Mouse (Mus musculus): ENCODE data around the gene Gm8126.
"Not testable (repeated sequence)": the region's sequence is repeated elsewhere in the genome, so short reads cannot be mapped to it uniquely, and the experiment has no call there.

Gene Gm8126

DNA sequence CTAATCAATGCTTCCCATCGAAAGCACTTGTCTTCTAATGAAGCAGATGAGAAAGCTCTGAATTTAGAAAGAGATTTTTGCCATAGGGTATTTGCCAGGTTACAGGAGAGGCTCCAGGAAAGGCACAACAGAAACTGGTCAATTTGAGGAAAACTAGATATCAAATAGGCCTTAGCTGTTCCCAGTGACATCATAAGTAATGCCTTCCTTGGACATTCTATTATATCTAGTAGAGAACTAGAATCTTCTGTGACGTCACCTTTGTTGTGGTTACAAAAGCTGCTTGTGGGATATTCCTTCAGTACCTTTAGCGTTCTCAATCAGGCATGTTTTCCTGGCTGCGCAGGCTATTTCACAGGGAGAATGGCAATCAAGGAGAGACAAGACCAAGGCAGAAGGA is at the start of gene Gm8126:
TSS of gene Gm8126 (plus strand) at position 301 of the 400 bp plus-strand sequence.
- DNase-seq (ENCODE audit: low spot score) = not testable (repeated sequence)

DNA sequence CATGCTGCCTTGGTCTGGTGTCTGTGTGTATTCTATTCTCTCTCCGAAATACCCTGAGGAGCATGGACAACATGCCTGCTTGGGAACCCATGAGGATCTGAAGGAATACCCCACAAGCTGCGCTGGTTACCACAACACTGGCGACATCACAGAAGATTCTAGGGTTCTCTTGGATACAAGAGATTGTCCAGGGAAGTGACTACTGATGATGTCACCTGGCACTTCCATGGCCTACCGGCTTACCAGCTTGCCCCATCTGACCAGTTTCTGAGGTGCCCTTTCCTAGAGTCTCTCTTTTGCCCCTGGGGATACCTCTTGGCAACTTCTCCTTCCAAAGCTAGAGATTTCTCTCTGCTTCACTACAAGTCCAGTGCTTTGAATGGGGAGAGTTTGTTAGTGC is 23.2 kb upstream of the Gm8126 start, which contains the start of gene Gm8122:
TSS of gene Gm8122 (minus strand) at position 101 of the 400 bp plus-strand sequence.
- DNase-seq (ENCODE audit: low spot score) = not testable (repeated sequence)

DNA sequence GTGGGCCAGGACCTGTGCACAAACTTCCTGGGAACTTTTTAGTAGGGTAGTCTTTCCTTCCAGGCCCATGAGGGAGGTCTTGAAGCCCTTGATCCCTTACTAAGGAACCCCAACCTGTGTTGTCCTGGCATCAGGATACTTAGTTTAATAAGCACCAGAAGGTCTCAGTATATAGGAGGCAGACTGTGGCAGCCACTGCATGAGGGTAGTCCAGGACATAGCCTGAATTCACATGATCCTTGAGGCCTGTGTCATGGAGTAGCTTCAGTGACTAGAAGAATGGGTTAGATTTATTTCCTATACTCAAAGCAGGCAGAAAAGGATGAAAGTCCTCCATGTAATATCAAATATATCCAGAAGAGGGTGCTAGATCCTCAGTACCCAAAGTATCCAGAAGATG is 20.7 kb upstream of the Gm8126 start:
- not testable (repeated sequence) for DNase-seq (ENCODE audit: low spot score)

- not testable (repeated sequence) for DNase-seq (ENCODE audit: low spot score)
Observed at GRCm38 (mm10) chr14:43249611-43250170, 8.8 kb upstream of the Gm8126 start.

DNA sequence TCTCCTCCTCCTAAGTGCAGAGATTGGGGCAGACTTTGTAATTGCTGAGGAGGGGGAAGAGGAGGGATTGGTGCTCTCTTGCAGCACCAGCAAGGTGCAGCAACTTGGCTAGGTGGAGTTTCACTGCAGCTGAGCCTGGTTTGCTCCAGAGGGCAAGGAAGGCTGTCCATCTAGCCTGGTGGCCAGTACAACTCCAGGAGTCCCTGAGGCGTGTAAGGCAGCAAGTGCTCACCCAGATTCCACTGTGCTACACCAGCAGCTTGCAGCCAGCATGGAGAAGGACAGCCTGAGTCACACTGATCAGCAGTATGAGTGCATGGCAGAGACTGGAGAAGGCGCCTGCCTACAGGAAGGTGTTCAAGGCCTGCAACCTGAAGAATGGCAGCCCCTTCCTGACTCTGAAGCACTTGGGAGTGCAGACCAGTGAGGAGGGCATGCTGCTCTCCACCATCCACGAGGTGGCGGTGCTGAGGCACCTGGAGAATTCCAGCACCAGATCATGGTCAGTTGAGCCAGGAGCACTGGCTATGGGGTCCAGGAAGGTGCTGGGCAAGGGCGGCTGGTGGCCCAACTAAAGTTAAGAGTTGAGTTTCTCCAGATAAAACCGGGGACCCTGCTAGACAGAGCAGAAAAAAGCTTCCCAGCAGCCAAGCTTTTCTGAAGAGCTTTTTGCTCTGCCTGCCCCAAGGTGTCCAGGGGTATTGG is 7.7 kb upstream of the Gm8126 start:
- not testable (repeated sequence) for DNase-seq (ENCODE audit: low spot score)

DNA sequence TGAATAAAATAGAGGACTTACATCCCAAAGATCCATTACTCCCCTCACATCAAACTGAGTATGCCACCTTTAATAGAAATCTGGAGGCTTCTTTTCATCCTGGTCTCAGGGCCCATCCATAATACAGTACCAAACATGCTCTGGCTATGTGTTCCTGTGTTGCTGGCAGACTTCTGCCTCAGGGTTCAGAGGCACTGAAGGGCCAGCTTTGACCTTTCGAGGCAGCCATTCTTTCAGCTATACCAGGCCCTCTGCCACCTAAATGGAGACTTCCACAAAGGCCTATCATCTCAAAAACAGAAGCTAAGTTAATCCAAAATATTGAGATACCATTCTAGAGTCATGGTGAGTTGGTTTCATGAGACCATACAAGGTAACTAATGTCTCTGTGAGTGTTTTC is 1.9 kb upstream of the Gm8126 start:
- not testable (repeated sequence) for DNase-seq (ENCODE audit: low spot score)

DNA sequence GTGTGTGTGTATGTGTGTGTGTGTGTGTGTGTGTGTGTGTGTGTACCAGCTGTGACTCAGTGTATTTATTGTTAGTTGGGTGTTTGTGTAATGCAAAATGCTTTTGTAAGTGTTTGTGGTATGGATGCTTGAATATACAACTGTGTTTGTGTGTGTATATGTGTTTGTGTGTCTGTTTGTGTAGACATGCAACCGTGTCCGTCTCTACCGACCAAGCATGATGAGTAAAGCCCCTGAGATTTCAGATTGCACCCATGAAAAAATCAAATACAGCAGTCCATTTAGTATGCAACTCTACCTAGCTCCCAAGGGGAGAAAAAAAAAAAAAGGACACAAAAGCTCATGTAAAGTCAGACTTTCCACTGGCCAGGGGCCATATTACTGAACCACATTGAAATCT is 5.0 kb downstream of the Gm8126 start:
- DNase-seq (ENCODE audit: low spot score) = not testable (repeated sequence)

DNA sequence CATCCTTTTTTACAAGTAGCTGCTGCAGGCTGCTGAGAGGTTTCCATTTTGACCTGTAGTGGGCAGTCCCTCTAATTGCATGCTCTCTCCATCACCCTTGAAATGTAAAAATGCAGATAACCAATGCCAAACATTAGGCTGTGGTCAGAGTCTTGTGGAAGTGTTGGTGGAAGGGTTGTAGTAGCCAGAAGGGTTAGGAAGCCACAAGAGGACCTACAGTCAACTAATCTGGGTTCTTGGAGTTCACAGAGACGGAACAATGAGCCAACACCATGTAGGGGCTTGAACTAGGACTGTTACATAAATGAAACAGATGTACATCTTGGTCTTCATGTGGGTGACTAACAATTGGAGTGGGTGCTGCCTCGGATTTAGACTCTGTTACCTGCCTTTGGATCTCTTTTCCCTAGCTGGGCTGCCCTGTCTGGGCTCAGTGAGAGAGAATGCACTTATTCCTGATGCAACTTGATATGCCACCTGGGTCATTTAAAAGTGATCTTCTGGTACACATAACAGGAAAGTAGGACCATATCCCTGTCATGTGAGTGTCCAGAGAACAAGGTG is 10.2 kb downstream of the Gm8126 start:
- DNase-seq (ENCODE audit: low spot score) = not testable (repeated sequence)

DNA sequence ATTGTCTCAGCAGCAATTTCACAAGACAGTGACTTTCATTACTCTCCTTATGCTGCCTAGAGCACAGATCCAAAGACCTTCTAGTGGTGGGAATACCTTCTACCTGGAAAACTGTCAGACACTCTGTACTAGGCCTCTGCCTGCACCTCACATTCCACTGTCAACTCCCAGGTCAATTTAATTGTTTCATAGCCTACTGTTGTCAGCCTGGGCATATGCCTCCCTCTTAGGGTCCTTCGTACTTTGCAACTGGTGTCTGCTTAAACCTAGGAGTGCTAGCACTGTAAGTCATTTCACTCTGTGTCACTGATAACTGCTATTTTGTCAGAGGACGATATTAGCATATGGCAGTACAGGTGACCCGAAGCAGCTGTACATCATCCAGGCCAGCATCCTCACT is 10.8 kb downstream of the Gm8126 start:
- not testable (repeated sequence) for DNase-seq (ENCODE audit: low spot score)

GRCm38 (mm10) chr14:43273161-43273560 is 14.7 kb downstream of the Gm8126 start:
- DNase-seq (ENCODE audit: low spot score) = not testable (repeated sequence)

- DNase-seq (ENCODE audit: low spot score) = not testable (repeated sequence)
Observed at GRCm38 (mm10) chr14:43274986-43275511, 16.6 kb downstream of the Gm8126 start, which contains the start of gene Gm9732. TSS of gene Gm9732 (plus strand) at chr14:43275036.

- not testable (repeated sequence) for DNase-seq (ENCODE audit: low spot score)
Observed at GRCm38 (mm10) chr14:43275752-43276151, 17.3 kb downstream of the Gm8126 start.

DNA sequence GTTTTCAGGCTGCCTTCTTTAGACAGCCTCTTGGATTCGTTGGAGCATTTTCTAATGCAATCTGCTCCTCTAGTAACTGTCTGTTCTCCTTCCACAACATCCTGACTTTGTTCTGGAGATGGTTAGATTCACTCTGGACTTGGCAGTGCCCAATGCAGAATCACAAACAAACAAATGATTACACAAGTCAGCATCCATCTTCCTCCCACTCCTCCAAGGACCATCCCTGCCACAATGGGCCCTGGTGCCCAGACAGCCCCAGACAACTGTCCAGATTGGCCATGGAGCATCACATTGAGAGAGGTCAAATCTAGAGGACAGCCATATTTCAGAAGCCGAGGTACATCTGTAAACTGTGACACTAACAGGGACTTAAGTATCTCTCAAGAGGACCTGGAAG is 19.0 kb downstream of the Gm8126 start:
- not testable (repeated sequence) for DNase-seq (ENCODE audit: low spot score)

DNA sequence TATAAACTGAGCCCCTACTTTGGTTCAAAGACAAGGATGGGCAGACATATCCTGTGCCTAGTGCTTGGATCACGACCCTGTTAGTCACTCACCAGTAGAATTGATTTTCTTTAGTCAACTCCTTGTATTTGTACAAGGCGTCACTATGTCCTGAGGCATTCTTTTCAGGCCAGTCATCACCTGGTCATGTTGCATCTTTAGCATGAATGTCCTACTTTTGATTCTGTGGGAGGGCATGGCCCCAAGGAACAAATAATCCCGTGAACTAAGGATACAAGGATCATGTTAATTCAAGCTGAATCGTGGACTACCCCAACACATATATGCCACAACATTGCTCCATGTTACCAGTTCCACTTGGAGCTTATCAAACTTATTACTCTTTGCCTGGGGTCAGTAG is 19.7 kb downstream of the Gm8126 start:
- DNase-seq (ENCODE audit: low spot score) = not testable (repeated sequence)

GRCm38 (mm10) chr14:43278681-43279080 is 20.2 kb downstream of the Gm8126 start:
- DNase-seq (ENCODE audit: low spot score) = not testable (repeated sequence)

DNA sequence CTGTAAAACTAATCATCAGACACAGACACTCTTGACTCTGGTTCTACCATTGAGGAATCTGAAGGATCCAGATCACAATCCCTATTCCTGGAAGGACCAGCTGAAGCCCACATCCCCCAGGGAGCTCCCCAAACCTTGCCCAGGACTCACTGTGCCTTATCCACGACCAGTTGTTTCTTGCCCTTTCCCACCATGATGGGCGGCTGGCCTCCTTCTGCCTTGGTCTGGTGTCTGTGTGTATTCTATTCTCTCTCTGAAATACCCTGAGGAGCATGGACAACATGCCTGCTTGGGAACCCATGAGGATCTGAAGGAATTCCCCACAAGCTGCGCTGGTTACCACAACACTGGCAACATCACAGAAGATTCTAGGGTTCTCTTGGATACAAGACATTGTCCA is 35.1 kb downstream of the Gm8126 start, which contains the start of gene Gm8127:
TSS of gene Gm8127 (minus strand) at position 330 of the 400 bp plus-strand sequence.
- DNase-seq (ENCODE audit: low spot score) = not testable (repeated sequence)
